Mouse (Mus musculus) ovary, postnatal 36 days (tissue): Measurements from ENCODE around the gene Nfya.

ENCODE experiments used
- DNase-seq: peaks from one replicate; pipeline ENCODE4 v3.0.0; 2022; ENCODE audit warnings: low spot score, mixed read lengths

Gene Nfya

DNA sequence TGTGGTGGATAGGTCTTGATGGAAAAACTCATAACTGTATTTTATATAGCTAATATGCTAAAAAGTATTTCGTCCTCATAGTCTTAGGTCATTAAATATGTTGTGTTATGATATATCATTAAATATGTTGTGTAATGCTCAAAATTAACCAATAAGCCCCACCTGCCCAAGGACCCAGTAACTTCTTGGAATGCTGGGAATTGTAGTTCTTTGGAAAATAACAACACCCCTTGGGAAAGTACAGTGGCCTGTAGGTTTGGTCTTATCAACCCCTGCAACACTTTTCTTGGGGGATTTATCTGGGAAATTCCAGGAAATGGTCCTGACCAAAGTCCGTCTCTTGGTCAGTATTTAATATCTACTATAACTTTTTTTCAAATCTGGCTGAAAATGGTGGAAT lies 66.6 kb downstream of the Nfya start:
- DNase-seq = no peak

DNA sequence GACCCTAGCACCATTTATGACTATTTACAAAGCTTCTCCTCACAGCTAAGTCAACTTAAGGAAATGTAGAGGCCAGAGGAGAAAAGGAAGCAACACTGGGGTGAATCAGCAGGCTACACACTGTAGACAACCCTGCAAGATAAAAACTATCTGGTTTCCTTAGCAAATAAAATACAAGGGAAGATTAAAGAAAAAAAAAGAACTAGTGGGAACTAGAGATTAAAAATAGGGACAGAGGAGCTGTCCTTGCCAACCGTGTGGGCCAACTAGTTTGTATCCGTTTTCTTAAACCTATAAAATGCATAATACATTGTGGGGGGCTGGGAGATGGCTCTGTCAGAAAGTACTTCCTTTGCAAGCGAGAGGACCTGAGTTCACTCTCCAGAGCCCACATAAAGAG lies 67.8 kb downstream of the Nfya start:
- no peak for DNase-seq

DNA sequence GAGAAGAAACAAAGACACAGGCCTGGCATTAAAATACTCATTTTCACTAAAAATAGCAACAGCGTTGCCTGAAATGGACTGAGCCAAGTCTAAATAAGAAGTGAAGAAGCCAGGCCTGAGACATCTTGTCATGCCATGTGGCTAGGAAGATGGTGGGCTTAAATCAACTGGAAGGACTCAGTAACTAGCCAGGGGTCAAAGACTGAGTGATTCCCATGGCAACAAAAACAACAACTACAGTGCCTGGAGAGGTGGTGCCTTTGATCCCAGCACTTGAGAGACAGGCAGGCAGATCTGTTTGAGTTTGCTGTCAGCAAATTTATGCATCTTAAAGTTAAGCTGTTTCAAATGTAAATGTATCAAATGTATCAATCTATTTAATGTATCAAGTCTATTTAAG lies 69.4 kb downstream of the Nfya start:
- DNase-seq = no peak
